Mouse (Mus musculus) intestine, embryonic 14.5 days (tissue): ENCODE results near the gene Csnk2b. TPM values are rescaled to one million over a fixed set of nuclear protein-coding genes. Genes with fewer than 3 reads are reported as not detected.

Experiments used
- ATAC-seq: fragments of 200-750 bp; cut with Nextera tagmentation; replicated peaks from 2 replicates; pipeline ENCODE4 v1.8.0; 2017; ENCODE audit warnings: low read depth, moderate number of reproducible peaks, moderate TSS enrichment, moderate library complexity; ENCODE audit not compliant: low FRiP score, low TSS enrichment
- DNase-seq: peaks from one replicate; pipeline ENCODE4 v3.0.0-alpha.2; 2018; ENCODE audit warnings: low spot score
- H3K27ac ChIP-seq: fragments of 300-500 bp; sonication (generic); 2 replicates; pipeline ENCODE4 v1.5.1; 2014; ENCODE audit warnings: low read depth, mild to moderate bottlenecking, control low read depth
- H3K27me3 ChIP-seq: fragments of 300-500 bp; sonication (generic); replicated peaks from 2 replicates; pipeline ENCODE4 v1.6.1; 2014; ENCODE audit warnings: low read length, control low read depth; ENCODE audit not compliant: control insufficient read depth, insufficient read depth
- H3K36me3 ChIP-seq: fragments of 300-500 bp; sonication (generic); 2 replicates; pipeline ENCODE4 v1.6.1; 2014; ENCODE audit warnings: low read length, control low read depth; ENCODE audit not compliant: control insufficient read depth, insufficient read depth
- H3K4me1 ChIP-seq: fragments of 300-500 bp; sonication (generic); replicated peaks from 2 replicates; pipeline ENCODE4 v1.6.1; 2014; ENCODE audit warnings: low read length, control low read depth, mixed read lengths; ENCODE audit not compliant: control insufficient read depth, insufficient read depth
- H3K4me2 ChIP-seq: fragments of 300-500 bp; sonication (generic); 2 replicates; pipeline ENCODE4 v1.6.1; 2014; ENCODE audit warnings: low read length
- H3K4me3 ChIP-seq: fragments of 300-500 bp; sonication (generic); 2 replicates; pipeline ENCODE4 v1.5.1; 2014; ENCODE audit warnings: low read depth, low read length, control low read depth, mixed read lengths
- H3K9ac ChIP-seq: fragments of 300-500 bp; sonication (generic); 2 replicates; pipeline ENCODE4 v1.6.1; 2014; ENCODE audit warnings: mild to moderate bottlenecking, low read length
- H3K9me3 ChIP-seq: fragments of 300-500 bp; sonication (generic); 2 replicates; pipeline ENCODE4 v1.6.1; 2016; ENCODE audit warnings: low read length, control low read depth; ENCODE audit not compliant: control insufficient read depth
- WGBS: fragments of 180-500 bp; shearing (Covaris S2); extraction: QIAGEN DNeasy Blood & Tissue Kit; methylation state at CpG from one replicate; pipeline ENCODE4 v1.1.7; 2014; 5-methylcytosine and 5-hydroxymethylcytosine counted together
- polyA plus RNA-seq: library from polyadenylated mRNA; unstranded; fragments of >200 nt; fragmentation: Nextera tagmentation; extraction: Ambion mirVana; gene quantifications from 2 replicates; pipeline ENCODE4 v1.2.1, GENCODE M21; 2014

Gene Csnk2b
- polyA plus RNA-seq, 1 experiment from 2014 or later: 286 TPM

- Histone ChIP-seq H3K9ac (no peak overlapping the region), H3K4me2 (no peak overlapping the region), H3K4me1 (peaks cover 5% of the 10 kb centered on the region), H3K27me3 (no peaks in the 10 kb centered on the region), H3K27ac (no peak overlapping the region), H3K4me3 (no peak overlapping the region), H3K9me3 (no peaks in the 10 kb centered on the region), H3K36me3 (peaks cover 44% of the 10 kb centered on the region)
- WGBS: 82% methylated on average over 7 of the region's 7 CpGs
- ATAC-seq (no peak), DNase-seq (no peak)
These were observed 17.8 kb downstream of the Csnk2b start for GRCm38 (mm10) chr17:35104079-35104478.

- no peak overlapping the region for H3K9ac ChIP-seq
- H3K9me3 ChIP-seq: no peaks in the 10 kb centered on the region
- no peaks in the 10 kb centered on the region for H3K27me3 ChIP-seq
- H3K4me2 ChIP-seq: no peak overlapping the region
- no peak overlapping the region for H3K4me3 ChIP-seq
- H3K36me3 ChIP-seq: peaks cover 52% of the 10 kb centered on the region
- ATAC-seq (no peak; the same call in 1 of the 2 replicates), DNase-seq (no peak)
- no peak overlapping the region for H3K27ac ChIP-seq
- peaks cover 5% of the 10 kb centered on the region for H3K4me1 ChIP-seq
- 56% methylated on average over 6 of the region's 6 CpGs for WGBS
These were observed 18.6 kb downstream of the Csnk2b start for GRCm38 (mm10) chr17:35103221-35103690.

- 68% methylated on average over 8 of the region's 8 CpGs for WGBS
- no peaks in the 10 kb centered on the region for H3K27me3 ChIP-seq
- peaks cover 61% of the 10 kb centered on the region for H3K36me3 ChIP-seq
- H3K9me3 ChIP-seq: no peaks in the 10 kb centered on the region
- ATAC-seq: no peak
- no peak overlapping the region for H3K4me3 ChIP-seq
- peaks cover 5% of the 10 kb centered on the region for H3K4me1 ChIP-seq
- peak overlapping the region; percentile 9; the same call in 1 of the 2 replicates for H3K27ac ChIP-seq
- H3K9ac ChIP-seq: no peak overlapping the region
- no peak for DNase-seq
- no peak overlapping the region for H3K4me2 ChIP-seq
These were observed 19.6 kb downstream of the Csnk2b start for GRCm38 (mm10) chr17:35102299-35102698.

GRCm38 (mm10) chr17:35101161-35101560 lies 20.7 kb downstream of the Csnk2b start:
- H3K27ac ChIP-seq: no peak overlapping the region
- 89% methylated on average over 11 of the region's 11 CpGs for WGBS
- peaks cover 5% of the 10 kb centered on the region for H3K4me1 ChIP-seq
- no peak overlapping the region for H3K9ac ChIP-seq
- no peaks in the 10 kb centered on the region for H3K9me3 ChIP-seq
- peaks cover 73% of the 10 kb centered on the region for H3K36me3 ChIP-seq
- H3K4me2 ChIP-seq: no peak overlapping the region
- no peaks in the 10 kb centered on the region for H3K27me3 ChIP-seq
- ATAC-seq (no peak), DNase-seq (no peak)
- H3K4me3 ChIP-seq: no peak overlapping the region

- Histone ChIP-seq H3K9me3 (no peaks in the 10 kb centered on the region), H3K36me3 (peaks cover 78% of the 10 kb centered on the region), H3K27ac (no peak overlapping the region), H3K4me2 (no peak overlapping the region), H3K4me3 (no peak overlapping the region), H3K4me1 (peaks cover 5% of the 10 kb centered on the region), H3K27me3 (no peaks in the 10 kb centered on the region), H3K9ac (no peak overlapping the region)
- ATAC-seq (peak; percentile 40), DNase-seq (no peak)
- 61% methylated on average over 10 of the region's 10 CpGs for WGBS
These were observed 21.6 kb downstream of the Csnk2b start for GRCm38 (mm10) chr17:35100196-35100765.

GRCm38 (mm10) chr17:35097164-35097655 lies 24.6 kb downstream of the Csnk2b start:
- H3K36me3 ChIP-seq: peaks cover 94% of the 10 kb centered on the region
- DNase-seq (no peak), ATAC-seq (no peak)
- H3K27ac ChIP-seq: no peak overlapping the region
- no peak overlapping the region for H3K9ac ChIP-seq
- no peaks in the 10 kb centered on the region for H3K4me1 ChIP-seq
- H3K4me2 ChIP-seq: no peak overlapping the region
- H3K4me3 ChIP-seq: no peak overlapping the region
- H3K27me3 ChIP-seq: no peaks in the 10 kb centered on the region
- WGBS: 91% methylated on average over 12 of the region's 12 CpGs
- no peaks in the 10 kb centered on the region for H3K9me3 ChIP-seq

GRCm38 (mm10) chr17:35096597-35096996 lies 25.3 kb downstream of the Csnk2b start:
- Histone ChIP-seq H3K9ac (no peak overlapping the region), H3K9me3 (no peaks in the 10 kb centered on the region), H3K4me3 (no peak overlapping the region), H3K27ac (no peak overlapping the region), H3K4me2 (no peak overlapping the region), H3K4me1 (no peaks in the 10 kb centered on the region), H3K36me3 (peaks cover 92% of the 10 kb centered on the region), H3K27me3 (no peaks in the 10 kb centered on the region)
- whole genome bisulfite sequencing: 91% methylated on average over 12 of the region's 12 CpGs
- DNase-seq: no peak
- no peak for ATAC-seq

GRCm38 (mm10) chr17:35094475-35095365 lies 27.1 kb downstream of the Csnk2b start:
- H3K4me2 ChIP-seq: no peak overlapping the region
- DNase-seq (no peak), ATAC-seq (no peak)
- H3K4me1 ChIP-seq: peaks cover 11% of the 10 kb centered on the region; the same call in 1 of the 2 replicates
- no peak overlapping the region for H3K27ac ChIP-seq
- no peaks in the 10 kb centered on the region for H3K27me3 ChIP-seq
- H3K9me3 ChIP-seq: no peaks in the 10 kb centered on the region
- H3K36me3 ChIP-seq: peaks cover 82% of the 10 kb centered on the region
- WGBS: 86% methylated on average over 15 of the region's 15 CpGs
- no peak overlapping the region for H3K4me3 ChIP-seq
- no peak overlapping the region for H3K9ac ChIP-seq
